Mouse (Mus musculus) olfactory bulb, adult 2 months (tissue): Measurements from ENCODE around the gene Rmi1.

ENCODE experiments used
- CTCF ChIP-seq: fragments of 200-500 bp; IDR thresholded peaks from 2 replicates; pipeline ENCODE4 v1.5.1; 2012; ENCODE audit warnings: low read depth, mild to moderate bottlenecking, low read length, moderate library complexity; ENCODE audit not compliant: insufficient read depth
- POLR2A ChIP-seq: fragments of 200-500 bp; IDR thresholded peaks from 2 replicates; pipeline ENCODE4 v1.6.1; 2012; ENCODE audit warnings: mild to moderate bottlenecking, low read depth, low read length, moderate library complexity; ENCODE audit not compliant: insufficient read depth

GRCm38 (mm10) chr13:58452246-58452645, 50.2 kb downstream of the Rmi1 start:
- TF ChIP-seq POLR2A (no peak), CTCF (no peak)
